Mouse (Mus musculus): ENCODE data around the gene Acvr1b. TPM values are rescaled to one million over a fixed set of nuclear protein-coding genes. Genes with fewer than 3 reads are reported as not detected.

Gene Acvr1b
- polyA plus RNA-seq, 1 experiment from 2014 or later, result 10.5 TPM

- H3K4me3 ChIP-seq (ENCODE audit: low read depth, low read length), result no peak overlapping the region
- no peak for ATAC-seq (replicated peaks; ENCODE audit: insufficient number of reproducible peaks, low FRiP score, low TSS enrichment, low read depth)
- DNase-seq (ENCODE audit: low spot score), result no peak
- no peaks in the 10 kb centered on the region for H3K36me3 ChIP-seq (replicated peaks; ENCODE audit: control insufficient read depth, insufficient read depth, low read depth, low read length)
- H3K27me3 ChIP-seq (ENCODE audit: control insufficient read depth, insufficient read depth, low read length), result no peaks in the 10 kb centered on the region
- H3K27ac ChIP-seq (replicated peaks; ENCODE audit: low read depth, low read length), result no peak overlapping the region
- H3K9me3 ChIP-seq (replicated peaks; ENCODE audit: control insufficient read depth, low read length), result no peaks in the 10 kb centered on the region
- WGBS, result 24% methylated on average over 5 of the region's 5 CpGs
- no peak overlapping the region for H3K9ac ChIP-seq (replicated peaks; ENCODE audit: low read length)
- H3K4me2 ChIP-seq (ENCODE audit: low read depth, low read length), result no peak overlapping the region
- no peaks in the 10 kb centered on the region for H3K4me1 ChIP-seq (ENCODE audit: control insufficient read depth, insufficient read depth, low read length)
These were observed 74.3 kb downstream of the Acvr1b start for GRCm38 (mm10) chr15:101248029-101248710.

GRCm38 (mm10) chr15:101250220-101250800 is 76.4 kb downstream of the Acvr1b start:
- Histone ChIP-seq H3K36me3 (replicated peaks; ENCODE audit: control insufficient read depth, insufficient read depth, low read depth, low read length) (no peaks in the 10 kb centered on the region), H3K9me3 (replicated peaks; ENCODE audit: control insufficient read depth, low read length) (no peaks in the 10 kb centered on the region), H3K27ac (replicated peaks; ENCODE audit: low read depth, low read length) (no peak overlapping the region), H3K4me2 (ENCODE audit: low read depth, low read length) (no peak overlapping the region), H3K4me1 (ENCODE audit: control insufficient read depth, insufficient read depth, low read length) (no peaks in the 10 kb centered on the region), H3K9ac (replicated peaks; ENCODE audit: low read length) (no peak overlapping the region), H3K4me3 (ENCODE audit: low read depth, low read length) (no peak overlapping the region), H3K27me3 (ENCODE audit: control insufficient read depth, insufficient read depth, low read length) (no peaks in the 10 kb centered on the region)
- DNase-seq (ENCODE audit: low spot score), result no peak
- 79% methylated on average over 9 of the region's 9 CpGs for WGBS
- no peak for ATAC-seq (replicated peaks; ENCODE audit: insufficient number of reproducible peaks, low FRiP score, low TSS enrichment, low read depth)

GRCm38 (mm10) chr15:101251930-101252329 is 78.1 kb downstream of the Acvr1b start:
- ATAC-seq (replicated peaks; ENCODE audit: insufficient number of reproducible peaks, low FRiP score, low TSS enrichment, low read depth), result no peak
- Histone ChIP-seq H3K27me3 (ENCODE audit: control insufficient read depth, insufficient read depth, low read length) (no peaks in the 10 kb centered on the region; the same call in 1 of the 2 replicates), H3K9me3 (replicated peaks; ENCODE audit: control insufficient read depth, low read length) (no peaks in the 10 kb centered on the region), H3K4me1 (ENCODE audit: control insufficient read depth, insufficient read depth, low read length) (no peaks in the 10 kb centered on the region), H3K9ac (replicated peaks; ENCODE audit: low read length) (no peak overlapping the region), H3K27ac (replicated peaks; ENCODE audit: low read depth, low read length) (no peak overlapping the region), H3K36me3 (replicated peaks; ENCODE audit: control insufficient read depth, insufficient read depth, low read depth, low read length) (no peaks in the 10 kb centered on the region), H3K4me3 (ENCODE audit: low read depth, low read length) (no peak overlapping the region), H3K4me2 (ENCODE audit: low read depth, low read length) (no peak overlapping the region)
- DNase-seq (ENCODE audit: low spot score), result no peak
- WGBS, result 93% methylated on average over 5 of the region's 5 CpGs

GRCm38 (mm10) chr15:101252614-101253013 is 78.7 kb downstream of the Acvr1b start:
- no peaks in the 10 kb centered on the region for H3K36me3 ChIP-seq (replicated peaks; ENCODE audit: control insufficient read depth, insufficient read depth, low read depth, low read length)
- H3K9me3 ChIP-seq (replicated peaks; ENCODE audit: control insufficient read depth, low read length), result no peaks in the 10 kb centered on the region
- no peak overlapping the region for H3K9ac ChIP-seq (replicated peaks; ENCODE audit: low read length)
- 83% methylated on average over 6 of the region's 6 CpGs for WGBS
- H3K4me3 ChIP-seq (ENCODE audit: low read depth, low read length), result no peak overlapping the region
- DNase-seq (ENCODE audit: low spot score) (no peak), ATAC-seq (replicated peaks; ENCODE audit: insufficient number of reproducible peaks, low FRiP score, low TSS enrichment, low read depth) (no peak)
- H3K4me1 ChIP-seq (ENCODE audit: control insufficient read depth, insufficient read depth, low read length), result no peaks in the 10 kb centered on the region
- H3K27me3 ChIP-seq (ENCODE audit: control insufficient read depth, insufficient read depth, low read length), result no peaks in the 10 kb centered on the region; the same call in 1 of the 2 replicates
- H3K4me2 ChIP-seq (ENCODE audit: low read depth, low read length), result no peak overlapping the region
- H3K27ac ChIP-seq (replicated peaks; ENCODE audit: low read depth, low read length), result no peak overlapping the region

GRCm38 (mm10) chr15:101253563-101253885 is 79.7 kb downstream of the Acvr1b start:
- 22% methylated on average over 3 of the region's 3 CpGs for WGBS

GRCm38 (mm10) chr15:101253886-101254795 is 80.3 kb downstream of the Acvr1b start, which contains the start of gene Nr4a1:
TSS of gene Nr4a1 (plus strand) at chr15:101254269.
- Histone ChIP-seq H3K9ac (replicated peaks; ENCODE audit: low read length) (peak within 1 kb of the TSS; percentile 84), H3K27me3 (ENCODE audit: control insufficient read depth, insufficient read depth, low read length) (no peaks in the 10 kb centered on the region; the same call in 1 of the 2 replicates), H3K36me3 (replicated peaks; ENCODE audit: control insufficient read depth, insufficient read depth, low read depth, low read length) (no peaks in the 10 kb centered on the region), H3K4me3 (ENCODE audit: low read depth, low read length) (peak within 1 kb of the TSS; percentile 69), H3K27ac (replicated peaks; ENCODE audit: low read depth, low read length) (no peak within 1 kb of the TSS), H3K4me2 (ENCODE audit: low read depth, low read length) (peak within 1 kb of the TSS; percentile 96), H3K4me1 (ENCODE audit: control insufficient read depth, insufficient read depth, low read length) (no peaks in the 10 kb centered on the region), H3K9me3 (replicated peaks; ENCODE audit: control insufficient read depth, low read length) (no peaks in the 10 kb centered on the region)
- DNase-seq (ENCODE audit: low spot score) (peak; percentile 72), ATAC-seq (replicated peaks; ENCODE audit: insufficient number of reproducible peaks, low FRiP score, low TSS enrichment, low read depth) (0 out of 2 replicates have a peak, but pooled peaks have one; percentile 32)
- WGBS, result 1% methylated on average over 64 of the region's 82 CpGs

More at GRCm38 (mm10) chr15:101253563-101253885, 79.7 kb downstream of the Acvr1b start:
- no peak overlapping the region for H3K27ac ChIP-seq (replicated peaks; ENCODE audit: low read depth, low read length)
- DNase-seq (ENCODE audit: low spot score) (no peak), ATAC-seq (replicated peaks; ENCODE audit: insufficient number of reproducible peaks, low FRiP score, low TSS enrichment, low read depth) (no peak)
- H3K9me3 ChIP-seq (replicated peaks; ENCODE audit: control insufficient read depth, low read length), result no peaks in the 10 kb centered on the region
- no peaks in the 10 kb centered on the region for H3K36me3 ChIP-seq (replicated peaks; ENCODE audit: control insufficient read depth, insufficient read depth, low read depth, low read length)
- peak overlapping the region; percentile 69 for H3K4me3 ChIP-seq (ENCODE audit: low read depth, low read length)
- peak overlapping the region; percentile 96 for H3K4me2 ChIP-seq (ENCODE audit: low read depth, low read length)
- H3K4me1 ChIP-seq (ENCODE audit: control insufficient read depth, insufficient read depth, low read length), result no peaks in the 10 kb centered on the region
- H3K27me3 ChIP-seq (ENCODE audit: control insufficient read depth, insufficient read depth, low read length), result no peaks in the 10 kb centered on the region; the same call in 1 of the 2 replicates
- peak overlapping the region; percentile 84 for H3K9ac ChIP-seq (replicated peaks; ENCODE audit: low read length)

- no peaks in the 10 kb centered on the region for H3K9me3 ChIP-seq (replicated peaks; ENCODE audit: control insufficient read depth, low read length)
- DNase-seq (ENCODE audit: low spot score) (no peak), ATAC-seq (replicated peaks; ENCODE audit: insufficient number of reproducible peaks, low FRiP score, low TSS enrichment, low read depth) (no peak)
- no peak overlapping the region for H3K9ac ChIP-seq (replicated peaks; ENCODE audit: low read length)
- 79% methylated on average over 7 of the region's 7 CpGs for WGBS
- no peaks in the 10 kb centered on the region for H3K4me1 ChIP-seq (ENCODE audit: control insufficient read depth, insufficient read depth, low read length)
- H3K27ac ChIP-seq (replicated peaks; ENCODE audit: low read depth, low read length), result no peak overlapping the region
- H3K36me3 ChIP-seq (replicated peaks; ENCODE audit: control insufficient read depth, insufficient read depth, low read depth, low read length), result no peaks in the 10 kb centered on the region
- no peak overlapping the region for H3K4me3 ChIP-seq (ENCODE audit: low read depth, low read length)
- H3K4me2 ChIP-seq (ENCODE audit: low read depth, low read length), result no peak overlapping the region; the same call in 1 of the 2 replicates
- H3K27me3 ChIP-seq (ENCODE audit: control insufficient read depth, insufficient read depth, low read length), result no peaks in the 10 kb centered on the region; the same call in 1 of the 2 replicates
These were observed 82.1 kb downstream of the Acvr1b start for GRCm38 (mm10) chr15:101255842-101256462.
